Mouse (Mus musculus): ENCODE measurements around the gene Apba1. TPM values are rescaled to one million over a fixed set of nuclear protein-coding genes. Genes with fewer than 3 reads are reported as not detected.

Apba1 gene
- 18.3 and 20.4 TPM in 2 replicates for polyA plus RNA-seq (2015; fragmentation: Nextera tagmentation; extraction: Ambion mirVana)

GRCm38 (mm10) chr19:23758554-23759321, at the start of gene Apba1:
Apba1 (plus strand) TSS chr19:23758887.

Other genes starting within 250 kb of the Apba1 start
- gene 1700028P14Rik, start 106.1 kb upstream of the Apba1 start, polyA plus RNA-seq (2015; fragmentation: Nextera tagmentation; extraction: Ambion mirVana): 2.0 and 2.4 TPM in 2 replicates
- 5.1 and 5.4 TPM in 2 replicates for gene Ptar1, start 71.5 kb upstream of the Apba1 start, polyA plus RNA-seq (2015; fragmentation: Nextera tagmentation; extraction: Ambion mirVana)